Mouse (Mus musculus): ENCODE results near the gene Elovl5.
"Not testable (repeated sequence)": the region's sequence is repeated elsewhere in the genome, so short reads cannot be mapped to it uniquely, and the experiment has no call there.

Elovl5 gene

DNA sequence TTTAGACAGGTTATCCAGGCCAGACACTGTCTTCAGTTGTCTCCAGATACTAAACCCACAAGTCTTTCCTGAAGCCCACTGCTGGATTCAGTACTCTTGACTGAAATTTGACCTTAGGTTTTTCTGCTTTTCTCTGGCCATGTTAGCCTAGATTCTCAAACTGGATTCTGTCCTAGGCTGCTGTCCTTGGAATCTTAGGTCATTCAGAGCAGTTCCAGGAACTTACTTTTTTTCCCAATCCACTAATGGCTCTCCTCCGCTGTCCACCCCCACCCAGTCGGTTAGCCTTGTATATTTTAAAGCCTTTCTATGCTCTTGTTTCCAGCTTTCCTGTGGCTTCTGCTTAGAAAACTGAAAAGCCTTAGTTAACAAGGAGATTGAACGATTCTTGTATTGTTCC is 37.8 kb downstream of the Elovl5 start:
- no peak for DNase-seq (ENCODE audit: low spot score in 2 of 2)

DNA sequence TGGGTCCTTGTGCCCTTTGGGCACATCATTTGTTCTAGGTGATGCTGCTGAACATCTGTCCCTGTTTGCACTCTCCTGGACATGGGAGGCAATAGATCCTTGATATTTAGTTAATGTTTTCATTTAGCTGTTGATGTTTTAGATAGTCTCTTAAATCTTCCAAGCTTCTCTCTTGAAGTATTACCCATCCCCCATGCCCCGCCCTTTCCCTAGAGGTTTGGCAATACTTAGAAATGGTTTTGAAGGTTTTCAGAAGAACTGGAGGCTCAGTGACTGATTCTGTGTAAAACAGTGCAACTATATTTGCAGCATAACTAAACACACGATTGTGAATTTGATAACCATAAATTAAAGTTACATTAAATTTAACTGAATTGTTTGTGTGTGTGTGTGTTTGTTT is 38.3 kb downstream of the Elovl5 start:
- no peak for DNase-seq (ENCODE audit: low spot score in 2 of 2)

DNA sequence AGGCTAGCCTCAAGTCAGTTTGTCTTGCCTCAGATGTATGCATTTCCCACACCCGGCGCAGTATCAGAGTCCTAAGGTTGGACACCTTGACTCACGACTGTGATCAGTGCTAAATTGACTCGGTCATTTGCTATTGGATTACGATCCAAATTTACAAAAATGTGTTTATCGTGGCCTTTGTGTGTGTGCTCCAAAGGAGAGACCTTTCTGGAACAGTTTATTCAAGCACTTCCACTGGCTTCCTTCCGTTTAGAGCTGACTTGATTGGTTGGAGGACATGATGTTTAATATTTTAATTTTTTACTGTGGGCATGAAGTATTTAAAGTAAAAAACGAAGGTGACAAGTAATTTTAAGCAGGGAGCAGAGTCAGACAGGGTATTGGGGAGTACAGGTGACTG is 38.8 kb downstream of the Elovl5 start:
- DNase-seq (ENCODE audit: low spot score in 2 of 2), result no peak

DNA sequence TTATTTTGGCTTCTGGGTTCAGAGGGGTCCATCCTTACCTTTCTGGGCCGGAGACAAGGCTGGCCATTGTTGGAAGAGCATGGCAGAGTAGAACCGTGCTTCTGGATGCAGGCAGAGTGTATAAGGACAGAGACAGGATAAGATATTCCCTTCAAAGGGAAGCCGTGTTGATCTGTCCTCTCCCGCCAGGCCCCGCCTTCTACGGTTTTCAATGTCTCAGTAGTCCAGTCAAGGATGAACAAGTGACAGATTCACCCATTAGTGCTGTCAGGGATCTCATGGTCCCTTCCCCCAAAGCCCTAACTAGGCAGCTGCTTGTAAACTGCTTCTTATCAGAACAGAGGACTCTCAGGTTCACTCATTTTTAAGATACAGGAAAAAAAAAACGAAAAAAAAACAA is 41.2 kb downstream of the Elovl5 start:
- DNase-seq (ENCODE audit: low spot score in 2 of 2), result no peak

DNA sequence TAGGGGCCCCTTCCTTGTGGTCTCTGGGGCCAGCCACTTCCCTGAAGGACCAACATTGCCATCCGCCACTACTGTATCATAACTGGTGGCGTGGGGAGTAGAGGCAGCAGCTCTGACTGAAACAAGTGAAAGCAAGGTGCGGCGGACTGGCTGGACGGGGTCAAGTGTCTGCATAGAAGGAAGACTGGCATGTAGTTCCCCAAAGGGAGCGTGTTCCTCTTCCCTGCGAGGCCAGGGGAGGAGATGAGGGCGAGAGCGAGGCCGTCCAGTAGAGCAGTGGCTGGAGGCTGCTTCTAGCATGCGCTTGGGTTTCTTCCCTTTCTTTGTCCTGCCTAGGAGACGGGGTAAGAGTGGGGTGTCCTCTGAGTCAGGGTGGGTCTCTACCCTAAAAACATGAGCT is 42.6 kb downstream of the Elovl5 start:
- DNase-seq (ENCODE audit: low spot score in 2 of 2), result no peak

DNA sequence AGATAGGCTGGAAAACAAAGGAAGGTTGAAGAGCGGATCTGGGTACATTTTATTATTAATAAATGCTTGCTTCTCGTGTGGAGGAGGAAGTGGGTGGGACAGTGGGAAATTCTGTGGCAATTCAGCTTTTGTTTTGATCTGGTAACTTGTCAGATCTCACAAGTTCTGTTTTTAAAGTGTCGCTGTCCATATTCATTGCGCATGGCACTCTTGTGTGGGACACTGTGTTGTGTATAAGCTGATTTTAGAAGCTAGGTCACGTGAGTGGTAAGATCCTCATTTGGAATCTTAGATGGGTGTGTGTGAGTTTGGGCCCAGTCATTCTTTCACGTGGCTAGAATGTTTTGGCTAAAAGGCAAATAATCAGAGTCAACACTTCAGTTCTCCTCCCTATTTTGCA is 44.2 kb downstream of the Elovl5 start:
- no peak for DNase-seq (ENCODE audit: low spot score in 2 of 2)

DNA sequence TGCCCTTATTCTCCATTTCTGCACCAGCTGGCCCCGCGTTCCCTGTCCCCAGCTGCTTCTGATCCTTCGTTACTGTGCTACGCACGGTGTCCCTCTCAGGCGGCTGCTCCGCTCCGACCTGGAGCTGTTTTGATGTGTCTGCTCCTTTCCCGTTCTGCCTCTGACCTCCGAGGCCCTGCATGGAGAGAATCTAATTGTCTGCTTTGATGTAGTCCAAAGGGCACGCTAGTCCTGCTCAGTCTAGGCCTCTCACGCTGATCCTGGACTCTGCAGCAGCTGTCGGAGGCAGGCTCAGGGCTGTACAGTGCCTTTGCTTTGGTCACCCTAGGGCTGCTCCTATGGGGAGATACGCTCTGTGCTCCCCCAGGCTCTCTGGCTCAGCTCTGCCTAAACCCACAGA is 46.9 kb downstream of the Elovl5 start:
- DNase-seq (ENCODE audit: low spot score in 2 of 2), result no peak

DNA sequence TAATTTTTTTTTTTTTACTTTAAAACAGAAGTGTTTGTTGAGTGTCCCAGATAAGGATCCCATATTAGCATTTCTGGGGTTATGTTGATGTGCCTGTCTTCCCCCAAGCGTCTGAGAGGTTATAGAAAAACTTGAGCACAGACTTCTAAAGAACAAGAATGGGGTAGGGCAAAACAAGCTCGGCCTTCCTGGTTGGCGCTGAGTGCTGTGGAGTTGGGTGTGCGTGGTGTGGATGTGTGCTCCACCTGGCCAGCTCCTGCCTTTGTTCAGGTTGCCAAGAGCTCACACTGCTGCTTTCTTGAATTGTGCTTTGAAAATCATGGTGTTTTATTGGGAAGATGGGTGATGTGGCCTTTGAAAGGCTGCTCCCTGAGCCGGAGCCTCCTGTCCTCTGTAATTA is 48.1 kb downstream of the Elovl5 start:
- DNase-seq (ENCODE audit: low spot score in 2 of 2), result no peak

DNA sequence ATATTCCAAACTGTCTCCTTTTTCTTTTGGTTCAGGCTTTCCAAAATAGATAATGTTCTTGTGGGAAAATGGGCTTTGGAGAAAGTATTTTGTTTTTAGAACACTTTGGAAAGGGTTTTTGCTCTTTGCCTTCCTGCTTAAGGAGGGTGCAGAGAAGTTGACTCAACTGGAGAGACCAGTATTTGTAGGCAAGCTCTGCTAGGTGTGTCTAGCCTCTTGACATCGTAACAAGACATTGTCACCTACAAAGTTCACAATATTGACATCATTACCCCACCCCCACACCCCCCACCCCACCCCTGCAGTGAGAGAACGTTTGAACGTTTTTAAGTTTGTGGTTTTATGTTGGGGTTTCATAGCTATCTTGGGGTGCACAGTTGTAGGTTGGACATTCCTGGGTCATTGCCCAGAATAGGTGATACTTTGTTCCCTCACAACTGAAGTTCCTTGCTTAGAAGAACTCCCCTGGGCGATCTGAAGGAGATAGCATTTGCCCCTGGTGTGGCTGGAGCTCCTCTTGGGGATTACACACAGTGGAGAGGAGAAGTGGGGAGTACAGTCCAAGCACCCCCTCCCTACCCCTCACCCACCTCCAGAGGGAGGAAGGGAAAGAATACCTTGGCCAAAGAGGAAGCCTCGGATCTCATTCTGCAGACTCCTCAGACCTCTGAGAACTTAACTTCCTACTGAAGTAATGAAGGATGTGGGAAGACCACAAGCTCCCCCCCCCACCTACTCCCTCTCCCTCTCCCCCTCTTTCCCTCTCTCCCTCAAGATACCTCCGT is 48.8 kb downstream of the Elovl5 start:
- no peak for DNase-seq (ENCODE audit: low spot score in 2 of 2)

DNA sequence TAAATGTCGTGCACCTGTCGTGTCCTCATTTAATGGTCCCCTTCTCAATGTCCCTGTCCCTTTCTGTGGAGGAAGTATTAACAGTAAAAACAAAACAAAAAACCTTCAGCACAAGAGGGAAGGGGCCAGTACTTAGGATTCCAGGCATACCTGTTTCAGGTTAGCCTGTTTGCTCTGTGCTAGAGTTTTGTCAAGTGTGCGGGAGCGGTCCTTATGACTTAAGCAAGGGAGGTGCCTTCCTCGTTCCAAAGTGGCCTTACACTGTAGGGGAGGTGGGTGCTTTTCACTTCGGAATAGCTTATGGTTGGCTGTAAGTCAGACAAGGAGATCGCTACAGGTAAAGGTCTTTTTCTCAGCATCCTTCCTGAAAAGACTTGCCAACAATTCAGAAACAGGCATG is 49.7 kb downstream of the Elovl5 start:
- DNase-seq (ENCODE audit: low spot score in 2 of 2), result no peak

DNA sequence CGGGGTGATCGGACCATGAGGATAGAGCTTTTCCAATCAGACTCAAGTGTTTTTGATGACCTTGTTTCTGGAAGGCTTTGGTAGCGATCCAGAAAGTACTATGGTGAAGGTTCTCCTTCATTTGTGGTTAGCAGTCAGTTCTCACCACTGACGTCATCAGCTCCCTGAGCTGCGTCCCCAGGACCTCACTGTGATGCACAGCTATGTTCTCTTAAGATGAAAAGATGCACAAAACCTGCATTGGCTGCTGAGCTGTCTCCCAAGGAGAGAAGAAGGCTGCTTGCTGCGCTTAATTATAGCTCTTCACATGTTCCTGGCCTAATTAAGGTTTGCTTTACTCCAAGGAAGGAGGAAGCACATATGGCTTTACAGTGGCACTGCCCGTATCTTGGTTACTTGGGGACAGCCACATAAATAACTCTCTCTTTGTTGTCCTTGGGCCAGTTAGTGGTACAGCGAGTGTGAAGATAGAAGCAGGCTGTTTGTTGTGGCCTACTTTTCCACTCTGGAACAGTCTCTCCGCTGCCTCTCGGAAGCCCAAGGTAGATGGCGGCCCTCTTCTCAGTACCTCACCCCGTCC is 50.5 kb downstream of the Elovl5 start:
- DNase-seq (ENCODE audit: low spot score in 2 of 2), result no peak

DNA sequence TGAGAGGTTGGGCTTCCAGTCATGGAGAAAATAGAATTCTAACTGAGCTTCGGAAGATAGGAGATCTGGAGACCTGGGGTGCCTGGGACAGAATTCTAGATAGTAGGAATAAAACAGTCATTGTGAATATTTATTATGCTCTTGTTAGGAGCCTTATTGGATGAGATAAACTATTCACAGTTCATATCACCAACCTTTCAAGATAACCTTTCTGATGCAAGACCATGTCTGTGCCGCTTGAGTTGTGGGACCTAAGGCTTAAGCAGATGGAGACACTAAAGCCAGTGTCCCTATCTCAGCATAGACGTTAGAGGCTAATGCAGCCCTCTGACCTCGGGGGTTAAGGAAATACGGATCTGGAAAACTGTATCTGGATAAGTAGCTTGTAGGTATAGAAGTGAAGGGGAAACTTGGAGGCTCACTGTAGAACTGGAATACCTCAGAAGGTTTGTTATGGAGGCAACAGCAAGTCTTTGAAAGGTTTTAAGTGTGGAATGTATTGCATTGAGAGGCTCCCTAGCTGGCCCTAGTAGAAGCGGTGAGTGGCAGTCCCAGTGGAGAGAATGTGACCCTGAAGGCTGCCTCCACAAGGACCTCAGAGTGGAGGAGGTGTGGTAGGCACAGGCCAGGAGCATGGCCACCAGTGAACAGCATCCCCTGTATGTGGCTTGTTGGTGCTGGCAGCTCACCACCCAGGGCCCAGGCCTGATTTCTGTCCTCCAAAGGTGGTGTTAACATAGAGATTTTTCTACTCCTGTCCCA is 52.2 kb downstream of the Elovl5 start:
- DNase-seq (ENCODE audit: low spot score in 2 of 2), result no peak

DNA sequence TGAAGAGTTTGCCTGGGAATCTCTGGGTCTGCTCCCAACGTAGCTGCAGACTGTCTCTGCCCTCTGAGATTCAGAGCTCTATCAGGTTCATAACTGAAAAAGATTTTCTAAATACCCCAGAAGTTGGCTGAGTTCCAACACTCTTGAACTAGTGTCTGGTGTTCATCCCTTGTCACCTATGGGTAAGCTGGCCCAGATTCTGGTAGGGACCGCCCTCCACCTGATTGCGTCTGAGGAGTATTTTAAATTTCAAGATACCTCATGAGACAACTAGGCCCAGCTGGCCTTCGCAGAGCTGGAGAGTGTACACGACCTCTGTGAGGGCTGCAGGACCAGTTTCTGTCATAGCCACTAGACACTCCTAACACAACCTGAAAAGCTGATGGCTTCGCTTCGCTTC is 61.8 kb downstream of the Elovl5 start:
- DNase-seq (ENCODE audit: low spot score in 2 of 2), result no peak

DNA sequence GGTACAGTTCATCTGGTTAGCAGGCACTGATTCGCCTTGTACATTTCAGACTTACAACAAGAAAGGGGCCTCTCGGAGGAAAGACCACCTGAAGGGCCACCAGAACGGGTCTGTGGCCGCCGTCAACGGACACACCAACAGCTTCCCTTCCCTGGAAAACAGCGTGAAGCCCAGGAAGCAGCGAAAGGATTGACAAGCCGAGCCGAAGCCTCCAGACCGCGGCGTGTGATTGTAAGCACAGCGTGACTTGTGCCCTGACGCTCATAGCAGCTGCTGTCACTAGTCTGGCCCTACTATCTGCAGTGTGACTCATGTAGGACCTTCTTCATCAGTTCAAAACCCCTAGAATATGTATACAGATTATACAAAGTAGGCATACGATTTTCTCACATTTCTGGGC is 65.5 kb downstream of the Elovl5 start:
- DNase-seq (ENCODE audit: low spot score in 2 of 2), result no peak

DNA sequence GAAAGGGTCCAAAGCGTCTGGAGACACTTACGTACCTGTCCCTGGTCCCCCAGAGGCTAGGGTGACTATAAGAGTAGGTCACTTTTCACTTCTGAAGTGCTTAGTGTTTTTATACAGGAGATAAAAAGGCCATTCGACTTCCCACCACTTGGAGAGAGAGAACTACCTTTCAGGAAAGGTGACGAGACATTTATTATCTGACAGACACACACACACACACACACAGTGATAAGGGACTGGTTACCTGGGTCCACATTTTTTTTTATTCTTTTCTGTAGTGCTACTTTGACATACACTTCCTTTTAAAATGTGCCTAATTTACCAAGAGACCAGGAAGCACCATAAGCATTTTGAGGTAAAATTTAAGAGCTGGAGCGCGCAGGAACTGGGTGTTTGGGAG is 66.4 kb downstream of the Elovl5 start:
- DNase-seq (ENCODE audit: low spot score in 2 of 2), result no peak

DNA sequence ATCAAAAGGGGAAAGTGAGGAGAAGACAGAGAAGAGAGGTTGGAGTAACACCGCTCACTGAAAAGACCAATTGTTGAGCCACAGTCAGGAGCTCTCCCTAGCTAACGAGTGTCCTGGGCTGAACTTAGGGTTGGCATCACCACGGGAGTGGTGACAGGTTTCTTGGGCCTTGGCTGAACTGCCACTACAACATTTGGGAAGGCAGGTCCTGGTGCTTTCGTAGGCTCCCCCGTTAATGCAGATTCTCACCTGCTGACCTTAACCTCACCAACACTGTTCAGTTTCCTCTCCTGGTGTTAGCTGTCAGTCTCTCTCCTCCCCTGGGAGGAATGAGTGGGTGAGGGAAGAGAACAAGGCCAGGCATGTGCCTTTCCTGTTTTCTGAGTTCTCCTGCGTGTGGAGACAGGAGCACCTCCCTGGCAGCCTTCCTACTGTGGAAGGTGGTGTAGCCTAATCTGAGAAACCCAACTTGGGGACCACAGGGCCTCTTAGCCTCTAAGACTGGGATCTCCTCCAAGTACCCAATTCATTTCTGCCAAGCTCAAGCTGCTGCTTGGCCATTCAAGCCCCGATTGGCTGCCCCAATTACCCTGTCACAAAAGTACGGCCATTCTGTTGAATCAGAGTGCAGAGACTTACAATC is 69.1 kb downstream of the Elovl5 start:
- no peak for DNase-seq (ENCODE audit: low spot score in 2 of 2)

DNA sequence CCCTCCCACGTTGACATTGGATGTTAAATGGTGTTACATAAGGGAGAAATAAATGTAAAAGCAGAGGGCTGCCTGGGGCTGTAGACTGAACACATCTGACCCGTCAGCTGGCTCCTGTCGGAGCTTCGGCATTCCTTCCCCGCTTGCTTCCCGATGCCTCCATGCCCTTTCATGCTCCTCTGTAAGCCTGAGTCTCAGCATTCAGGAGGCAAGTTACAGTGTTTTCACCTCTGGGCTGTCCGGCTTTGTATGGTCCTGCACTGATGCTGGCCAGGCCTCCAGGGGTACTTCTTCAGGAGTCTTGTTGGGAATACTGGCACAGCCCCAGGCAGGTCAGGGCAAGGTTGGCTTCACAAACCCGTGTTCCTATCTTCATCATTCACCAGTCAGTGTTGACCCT is 72.5 kb downstream of the Elovl5 start:
- DNase-seq (ENCODE audit: low spot score in 2 of 2), result no peak

DNA sequence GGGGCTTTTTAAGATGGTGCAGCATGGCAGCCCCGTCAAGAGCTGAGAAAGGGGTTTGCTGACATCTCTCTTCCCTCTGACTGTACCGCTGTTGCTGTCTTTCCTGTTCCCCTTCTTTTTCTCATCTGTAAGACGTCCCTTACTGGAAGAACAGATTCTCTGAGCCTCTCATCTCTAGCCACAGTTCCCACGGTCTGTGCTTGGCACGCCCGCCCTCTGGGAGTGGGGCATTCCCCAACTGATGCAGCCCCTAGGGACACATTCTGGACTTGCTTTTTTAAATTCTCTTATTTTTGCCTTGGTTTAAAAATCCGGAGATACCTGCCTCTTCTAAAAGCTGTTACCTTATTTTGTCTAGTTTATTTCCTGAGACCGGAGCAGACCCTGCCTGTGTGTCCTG is 73.1 kb downstream of the Elovl5 start:
- no peak for DNase-seq (ENCODE audit: low spot score in 2 of 2)

DNA sequence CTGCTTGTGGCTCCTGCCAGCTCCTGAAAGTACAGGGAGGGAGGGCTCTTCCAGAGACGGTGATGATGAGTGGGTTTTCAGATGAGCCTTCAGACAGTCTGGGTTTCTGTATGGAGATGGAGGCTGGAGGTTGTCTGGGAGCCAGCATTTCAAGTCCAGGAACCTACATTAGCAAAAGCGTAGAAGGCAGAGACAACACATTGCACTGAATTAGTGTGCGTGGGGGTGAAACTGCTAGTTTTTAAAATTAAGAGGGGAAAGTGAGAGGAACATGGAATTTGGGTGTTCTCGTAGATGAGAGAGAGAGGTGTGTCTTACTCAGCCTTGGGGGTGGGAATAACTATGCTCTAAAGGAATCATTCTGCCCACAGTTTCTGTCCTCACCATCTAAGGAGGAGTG is 74.5 kb downstream of the Elovl5 start:
- no peak for DNase-seq (ENCODE audit: low spot score in 2 of 2)

DNA sequence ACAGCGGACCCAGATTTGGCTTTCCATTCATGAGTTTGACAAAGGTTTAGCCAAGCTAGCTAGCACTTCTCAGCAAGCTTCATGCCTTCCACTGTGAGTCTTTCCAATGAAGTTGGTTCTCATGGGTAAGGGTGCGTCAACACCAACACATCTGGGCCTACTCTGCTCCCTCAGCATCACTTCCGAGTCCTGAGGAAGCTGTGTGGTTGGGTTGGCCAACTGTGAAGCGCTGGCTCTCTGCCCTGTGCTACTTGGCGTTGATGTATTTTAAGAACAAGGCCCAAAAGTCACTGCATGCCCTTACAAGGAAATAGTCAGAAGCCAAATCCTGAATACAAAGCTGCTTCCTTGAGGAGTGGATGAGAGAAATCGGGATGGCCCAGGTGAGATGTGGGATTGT is 75.1 kb downstream of the Elovl5 start:
- DNase-seq (ENCODE audit: low spot score in 2 of 2), result no peak

DNA sequence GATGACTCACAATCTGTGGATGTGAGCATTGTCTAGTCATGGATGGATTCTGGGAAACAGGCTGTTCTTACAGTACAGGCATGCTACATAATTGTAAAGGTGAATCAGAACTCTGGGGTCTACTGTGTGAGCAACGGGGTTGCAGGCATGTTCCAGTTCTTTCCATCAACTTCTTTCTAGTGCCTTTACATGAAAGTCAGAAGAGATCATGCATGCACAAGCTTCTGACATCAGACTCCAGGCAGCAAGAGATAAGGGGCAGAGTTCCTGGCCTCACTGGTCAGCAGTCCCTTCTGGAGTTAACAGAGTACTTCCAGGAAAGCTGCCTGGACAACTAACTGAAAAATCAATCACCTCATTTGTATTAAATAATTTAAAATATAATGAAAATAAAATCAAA is 75.9 kb downstream of the Elovl5 start:
- no peak for DNase-seq (ENCODE audit: low spot score in 2 of 2)

DNA sequence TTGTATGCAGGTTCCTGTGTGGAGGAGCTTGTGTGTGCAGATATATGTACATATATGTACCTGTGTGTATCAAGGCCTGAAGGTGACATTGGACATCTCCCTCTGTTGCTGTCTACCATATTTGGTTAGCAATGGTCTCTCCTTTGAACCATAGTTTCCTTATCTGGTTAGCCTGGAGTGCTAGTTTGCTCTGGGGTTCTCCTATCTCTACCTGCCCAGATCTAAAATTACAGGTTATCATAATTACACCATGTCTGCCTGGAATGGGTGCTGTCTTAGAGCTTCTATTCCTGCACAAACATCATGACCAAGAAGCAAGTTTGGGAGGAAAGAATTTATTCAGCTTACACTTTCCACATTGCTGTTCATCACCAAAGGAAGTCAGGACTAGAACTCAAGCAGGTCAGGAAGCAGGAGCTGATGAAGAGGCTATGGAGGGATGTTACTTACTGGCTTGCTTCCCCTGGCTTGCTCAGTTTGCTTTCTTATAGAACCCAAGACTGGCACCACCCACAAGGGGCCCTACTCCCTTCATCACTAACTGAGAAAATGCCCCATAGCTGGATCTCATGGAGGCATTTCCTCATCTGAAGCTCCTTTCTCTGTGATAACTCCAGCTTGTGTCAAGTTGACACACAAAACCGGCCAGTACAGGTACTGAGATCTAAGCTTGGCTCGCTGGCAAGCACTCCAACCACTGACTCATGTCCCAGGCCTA is 76.5 kb downstream of the Elovl5 start:
- not testable (repeated sequence) for DNase-seq (ENCODE audit: low spot score in 2 of 2)

Data from urinary bladder, postnatal 4 days (tissue).